Mouse (Mus musculus): ENCODE data around the gene Kmt2c.

DNA sequence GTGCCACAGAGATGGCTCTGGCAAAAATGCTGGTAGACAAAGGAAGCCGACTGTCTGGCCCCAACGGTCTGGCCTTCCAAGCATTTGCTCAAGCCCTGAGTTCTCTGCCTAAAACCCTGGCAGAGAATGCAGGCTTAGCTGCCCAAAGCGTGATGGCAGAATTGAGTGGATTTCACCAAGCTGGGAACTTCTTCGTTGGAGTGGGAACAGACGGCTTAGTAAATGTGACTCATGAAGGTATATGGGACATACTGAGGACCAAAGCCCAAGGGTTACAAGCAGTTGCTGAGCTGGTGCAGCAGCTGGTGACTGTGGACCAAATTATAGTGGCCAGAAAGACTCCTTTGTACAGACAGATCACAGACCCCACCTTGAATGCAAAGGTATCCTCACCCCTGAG, 19.0 kb upstream of the Kmt2c start:
- no peak for TF ChIP-seq CTCF (IDR thresholded peaks at IDR 0.05; ENCODE audit: control insufficient read depth, insufficient read depth, insufficient read length)
- TF ChIP-seq CEBPB (IDR thresholded peaks at IDR 0.05; ENCODE audit: low read depth), result no peak
- TF ChIP-seq MAX (IDR thresholded peaks at IDR 0.05), result no peak
- TF ChIP-seq FOSL1 (IDR thresholded peaks at IDR 0.05; ENCODE audit: insufficient read depth, low read length, poor library complexity, severe bottlenecking), result no peak

Data from C2C12 (cell line).